Mouse (Mus musculus): ENCODE results near the gene Hexim1.
A peak's percentile ranks its signal among the peaks of the same experiment; 100 is the strongest.

Gene Hexim1

DNA sequence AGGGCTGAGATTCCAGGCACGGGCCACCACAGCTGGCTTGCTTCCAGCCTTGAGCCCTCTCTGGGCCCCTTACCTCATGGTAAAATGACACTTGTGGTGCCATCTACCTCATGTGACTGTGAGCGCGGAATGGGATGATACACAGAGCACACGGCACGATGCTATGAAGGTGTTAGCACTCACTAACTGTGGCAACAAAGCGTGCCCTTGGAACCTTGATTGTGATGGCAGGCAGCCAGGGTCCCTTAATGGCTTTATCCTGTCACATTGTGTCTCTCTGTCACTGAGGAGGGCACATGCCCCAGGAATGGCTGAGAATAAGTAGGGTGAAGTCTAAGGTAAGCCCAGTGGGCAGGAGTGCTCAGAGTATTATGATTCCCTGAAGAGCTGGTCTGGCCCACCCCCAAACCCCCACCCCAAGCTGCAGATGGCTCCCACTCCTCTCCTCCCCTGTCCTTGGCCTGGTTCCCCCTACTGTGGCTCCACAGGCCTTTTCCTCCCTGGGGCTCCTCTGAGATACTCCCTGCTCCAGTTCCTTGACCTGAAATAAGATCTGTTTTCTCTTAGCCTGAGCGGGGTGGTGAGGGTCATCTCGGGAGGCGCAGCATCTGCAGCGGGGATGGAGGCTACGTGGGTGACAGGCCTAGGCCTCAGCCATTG is 17.4 kb upstream of the Hexim1 start:
- DNase-seq = peak; percentile 48 to 54

GRCm38 (mm10) chr11:103099352-103099940 is 16.6 kb upstream of the Hexim1 start:
- DNase-seq = peak in 1 of 2 experiments; percentile 7

- no peak for DNase-seq
Observed at GRCm38 (mm10) chr11:103100361-103100760, 15.7 kb upstream of the Hexim1 start.

- peak; percentile 76 to 80 for DNase-seq
Observed at GRCm38 (mm10) chr11:103101481-103101865, 14.6 kb upstream of the Hexim1 start, which contains the start of the genes Plcd3 and Acbd4. Plcd3 (minus strand) TSS chr11:103101658. Acbd4 (plus strand) TSS chr11:103101682.

GRCm38 (mm10) chr11:103101866-103102501 is 14.0 kb upstream of the Hexim1 start:
- DNase-seq = peak; percentile 81 to 85

DNA sequence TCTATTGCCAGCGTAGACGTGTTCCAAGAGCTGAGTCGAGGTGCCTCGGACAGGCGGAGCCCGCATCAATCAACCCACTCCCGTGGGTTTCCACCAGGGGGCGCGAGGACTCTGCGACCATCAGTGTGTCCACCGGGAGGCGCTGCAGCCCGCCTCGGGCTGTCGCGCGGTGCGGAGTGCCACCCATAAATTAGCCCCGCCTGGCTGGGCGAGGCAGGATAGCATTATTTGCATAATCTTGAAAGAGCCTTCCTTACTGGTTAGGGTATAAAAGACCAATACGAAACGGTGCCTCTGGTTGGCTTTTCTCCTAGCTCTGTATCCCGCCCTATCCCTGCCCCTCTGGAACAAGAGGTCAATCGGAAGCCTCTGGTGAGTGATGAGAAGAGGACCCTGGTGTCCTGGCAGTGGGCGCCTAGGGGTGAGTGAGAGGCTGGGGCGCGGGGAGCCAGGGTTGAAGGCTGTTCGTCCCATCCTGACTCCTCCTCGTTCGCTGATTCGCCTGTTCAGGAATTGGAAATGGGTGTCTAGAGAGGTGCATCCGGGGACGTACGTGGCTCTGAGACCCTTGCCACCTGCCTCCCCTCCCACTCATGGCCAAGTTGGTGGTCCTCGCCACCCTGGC is 13.2 kb upstream of the Hexim1 start:
- DNase-seq = peak; percentile 98 to 99

DNA sequence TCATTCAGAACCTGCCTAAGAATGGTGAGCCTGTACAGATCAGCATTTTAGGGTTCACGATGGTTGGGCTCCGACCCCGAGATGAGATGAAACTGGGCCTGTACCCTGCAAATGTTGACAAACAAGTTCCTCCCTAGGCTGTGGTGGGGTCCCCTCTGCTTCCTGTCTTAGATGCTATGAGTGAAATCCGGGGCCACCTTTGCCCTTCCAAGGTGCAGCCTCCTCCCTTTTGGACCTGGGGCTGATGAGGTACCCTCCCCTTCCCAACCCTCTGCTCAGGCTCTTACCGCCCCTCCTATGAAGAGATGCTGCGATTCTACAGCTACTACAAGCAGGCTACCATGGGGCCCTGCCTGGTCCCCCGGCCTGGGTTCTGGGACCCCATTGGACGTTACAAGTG is 12.4 kb upstream of the Hexim1 start:
- DNase-seq = peak in 1 of 2 experiments; percentile 9

DNA sequence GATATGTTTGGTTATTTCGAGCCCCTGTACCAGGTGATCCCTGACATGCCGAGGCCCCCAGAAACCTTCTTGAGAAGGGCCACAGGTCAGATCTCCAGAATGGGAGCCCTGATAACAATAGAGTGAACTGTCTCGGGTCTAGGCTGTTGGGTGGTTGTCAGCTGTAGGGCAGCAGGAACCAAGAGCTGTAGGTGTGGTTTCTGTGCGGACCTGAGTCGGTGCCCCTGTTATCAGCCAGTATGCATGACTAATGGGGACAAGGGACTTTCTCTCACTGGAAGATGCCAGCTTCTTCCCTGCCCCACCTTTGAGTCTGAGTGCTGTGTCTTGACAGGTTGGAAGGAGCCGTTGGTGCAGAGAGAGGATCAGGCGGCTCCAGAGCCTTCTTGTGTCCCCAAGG is 11.6 kb upstream of the Hexim1 start:
- DNase-seq = no peak

DNA sequence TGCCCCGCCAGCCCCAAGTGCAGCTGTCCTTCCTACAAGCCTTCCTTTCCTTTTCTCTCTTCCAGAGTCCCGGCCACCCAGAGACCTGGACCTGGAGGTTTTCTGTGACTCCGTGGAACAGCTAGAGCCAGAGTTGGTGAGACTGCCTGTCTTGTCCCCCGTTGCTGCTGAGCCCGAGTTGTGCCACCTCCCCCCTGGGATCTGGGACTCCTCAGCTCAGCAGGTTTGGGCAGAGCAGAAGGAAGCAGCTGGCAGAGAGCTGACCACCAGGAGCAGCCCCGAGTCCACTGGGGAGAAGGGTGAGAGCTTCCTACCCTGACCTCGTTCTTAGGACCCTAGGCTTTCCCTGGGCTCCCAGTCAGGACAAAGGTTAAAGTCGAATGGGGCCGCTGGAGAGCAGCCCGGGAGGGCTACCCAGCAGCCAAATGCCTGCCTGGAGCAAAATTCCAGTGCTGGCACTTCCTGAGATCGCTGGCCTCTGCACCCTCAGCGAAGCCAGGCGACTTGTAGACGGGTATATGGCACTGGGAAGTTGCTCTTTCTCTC is 10.8 kb upstream of the Hexim1 start:
- peak in 1 of 2 experiments; percentile 8 for DNase-seq

DNA sequence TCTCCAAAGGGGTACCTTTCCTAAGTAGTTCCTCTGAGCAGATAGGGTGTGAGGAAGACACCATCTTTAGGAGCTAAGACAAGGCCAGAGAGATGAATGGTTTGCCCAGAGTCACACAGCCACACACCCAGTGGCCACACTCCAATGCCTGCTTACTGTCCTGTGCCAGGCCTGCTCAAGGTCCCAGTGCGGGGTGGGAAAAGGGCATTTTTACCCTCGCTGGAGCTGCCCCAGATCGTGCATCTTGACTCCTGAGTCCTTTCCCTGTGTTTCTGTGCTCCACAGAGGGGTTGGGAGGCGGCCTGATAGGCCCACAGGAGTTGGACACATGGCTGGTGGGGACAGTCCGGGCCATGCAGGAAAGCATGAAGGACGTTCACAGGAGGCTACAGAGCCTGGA is 10.2 kb upstream of the Hexim1 start:
- DNase-seq = no peak

- peak in 1 of 2 experiments; percentile 6 for DNase-seq
Observed at GRCm38 (mm10) chr11:103106386-103106785, 9.6 kb upstream of the Hexim1 start.

DNA sequence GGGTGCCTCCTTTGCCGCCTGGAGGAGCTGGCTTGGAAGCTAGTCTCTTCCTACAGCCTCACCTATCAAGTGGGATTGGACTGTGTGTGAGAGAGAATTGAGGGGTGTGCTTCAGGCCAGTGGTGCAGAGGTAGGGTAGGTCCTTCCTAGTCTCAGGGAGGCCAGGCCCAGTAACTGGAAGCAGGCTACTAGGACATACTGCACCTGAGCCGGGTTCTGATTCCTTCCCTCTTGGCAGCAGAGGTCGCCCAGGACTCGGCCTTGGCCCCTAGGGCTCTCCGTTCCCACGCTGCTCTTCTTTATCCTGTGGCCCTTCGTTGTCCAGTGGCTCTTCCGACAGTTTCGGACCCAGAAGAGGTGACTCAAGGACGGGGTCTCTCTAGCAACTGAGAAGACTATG is 4.7 kb upstream of the Hexim1 start:
- DNase-seq = peak in 1 of 2 experiments; percentile 7

GRCm38 (mm10) chr11:103111881-103112551 is 4.0 kb upstream of the Hexim1 start:
- DNase-seq = peak; percentile 59 to 60

GRCm38 (mm10) chr11:103112552-103112912 is 3.5 kb upstream of the Hexim1 start:
- DNase-seq = no peak

- DNase-seq = no peak
Observed at GRCm38 (mm10) chr11:103113005-103113404, 3.0 kb upstream of the Hexim1 start.

DNA sequence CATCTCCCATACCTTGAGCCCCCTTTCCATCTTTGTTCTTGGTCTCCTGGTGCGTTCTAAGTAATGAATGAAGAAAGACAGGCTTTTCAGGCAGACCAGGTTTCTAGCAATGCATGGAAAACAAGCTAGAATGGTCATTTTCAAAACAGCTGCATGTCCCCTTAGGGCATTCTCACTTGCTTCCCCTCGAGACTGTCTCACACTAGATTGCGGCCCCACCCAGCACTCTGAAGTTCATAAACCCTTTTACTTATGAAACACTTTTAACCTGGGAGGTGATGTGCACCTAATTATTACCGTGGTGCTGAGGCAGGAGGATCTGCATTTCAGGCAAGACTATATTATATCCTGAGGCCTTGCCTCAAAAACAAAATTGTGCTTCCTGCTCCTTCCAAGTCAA is 2.3 kb upstream of the Hexim1 start:
- no peak for DNase-seq

- DNase-seq = no peak
Observed at GRCm38 (mm10) chr11:103114270-103114943, 1.6 kb upstream of the Hexim1 start.

DNA sequence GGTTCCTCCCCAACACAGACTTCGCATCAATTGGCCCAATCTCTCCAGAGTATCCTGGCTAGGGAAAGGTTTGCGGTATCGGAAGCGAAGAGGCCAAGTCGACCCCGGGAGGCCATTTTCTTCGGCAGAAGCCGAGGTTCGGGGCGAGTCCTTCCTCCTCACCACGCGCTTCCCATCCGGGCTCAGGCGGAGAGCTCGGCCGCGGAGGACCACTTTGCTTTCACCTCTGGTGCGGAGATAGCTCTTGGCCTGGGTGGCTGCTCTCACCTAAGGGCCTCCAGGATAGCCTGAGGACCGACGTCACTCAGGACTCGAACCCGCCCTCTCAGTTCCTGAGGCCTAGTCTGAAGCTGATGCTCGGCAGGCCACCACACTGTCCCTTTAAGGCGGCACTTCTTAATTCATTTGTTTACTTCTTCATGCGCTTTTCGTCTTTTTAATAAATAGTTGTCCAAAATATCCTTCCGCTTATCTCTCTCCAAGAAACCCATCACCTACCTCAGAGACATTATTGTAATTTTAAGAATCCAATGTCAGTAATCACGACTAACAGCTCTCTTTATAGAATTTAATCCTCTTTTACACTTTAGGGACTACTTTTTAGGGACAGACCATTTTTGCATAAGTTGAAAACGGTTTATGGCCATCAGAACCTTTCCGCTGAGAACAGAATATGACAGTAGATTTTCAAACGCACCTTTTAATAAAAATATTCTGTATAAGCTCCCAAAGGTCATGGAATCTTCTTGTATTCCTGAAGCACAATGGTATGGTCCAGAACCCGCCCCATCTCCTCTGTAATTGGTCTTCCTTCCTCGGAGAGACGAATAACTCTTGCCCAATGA is 646 bp upstream of the Hexim1 start:
- peak; percentile 88 to 90 for DNase-seq

- DNase-seq = peak; percentile 89 to 90
Observed at GRCm38 (mm10) chr11:103116959-103117590, 1.0 kb downstream of the Hexim1 start.

- DNase-seq = peak; percentile 62 to 65
Observed at GRCm38 (mm10) chr11:103117591-103118009, 1.6 kb downstream of the Hexim1 start.

GRCm38 (mm10) chr11:103118866-103119265 is 2.8 kb downstream of the Hexim1 start:
- no peak for DNase-seq

Measured in cerebellum, postnatal 10 days (tissue).